Mouse (Mus musculus): Measurements from ENCODE around the gene Ugt1a7c. TPM values are rescaled to one million over a fixed set of nuclear protein-coding genes. Genes with fewer than 3 reads are reported as not detected.

Gene Ugt1a7c
- polyA plus RNA-seq, 1 experiment, result 1.3 TPM

DNA sequence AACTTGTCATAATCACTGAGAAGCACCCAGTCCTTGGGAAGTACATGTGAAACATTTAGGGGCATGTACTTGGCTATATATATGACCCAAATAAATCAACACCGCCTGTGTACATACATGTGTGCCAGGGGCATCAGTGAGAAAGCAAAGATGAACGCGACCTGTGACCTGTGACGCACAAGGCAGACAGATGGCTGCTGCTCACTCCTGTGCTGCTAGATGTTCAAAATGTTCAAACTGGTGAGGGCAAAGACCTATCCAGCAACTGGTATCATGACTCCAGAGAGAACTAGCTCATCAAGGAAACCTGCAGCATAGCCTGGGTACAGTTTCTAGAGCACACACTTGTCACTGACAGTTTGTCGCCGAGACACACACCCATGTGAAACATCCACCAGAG, 172.6 kb downstream of the Ugt1a7c start:
- Histone ChIP-seq H3K27ac (ENCODE audit: insufficient read depth, low read length) (no peak overlapping the region), H3K4me3 (ENCODE audit: insufficient read depth, low read length) (no peak overlapping the region), H3K4me1 (ENCODE audit: control insufficient read depth, insufficient read depth, low read length) (no peaks in the 10 kb centered on the region)
- no peak for TF ChIP-seq POLR2A (IDR thresholded peaks at IDR 0.05; ENCODE audit: extremely low read depth, insufficient read depth, low read length)
- no peak for TF ChIP-seq CTCF (IDR thresholded peaks at IDR 0.05; ENCODE audit: extremely low read depth, insufficient read depth, low read length)

DNA sequence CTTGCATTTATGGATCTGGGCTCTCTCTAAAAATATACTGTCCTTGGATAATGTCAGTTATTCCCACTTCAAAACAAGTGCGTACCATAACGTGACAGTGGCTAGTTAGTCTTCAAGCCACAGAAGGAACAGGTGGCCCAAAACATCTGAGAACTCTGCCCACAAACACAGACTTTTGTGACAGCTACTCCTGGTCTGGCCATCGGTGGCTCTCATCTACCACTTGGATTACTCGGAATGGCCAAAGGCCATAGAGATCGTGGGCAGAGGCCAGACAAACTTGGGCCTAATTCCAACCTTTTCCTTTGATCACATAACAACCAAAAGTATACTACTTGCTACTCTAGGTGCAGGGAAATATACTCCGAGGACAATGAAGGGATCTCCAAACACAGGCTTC, 173.2 kb downstream of the Ugt1a7c start:
- Histone ChIP-seq H3K27ac (ENCODE audit: insufficient read depth, low read length) (no peak overlapping the region), H3K4me3 (ENCODE audit: insufficient read depth, low read length) (no peak overlapping the region), H3K4me1 (ENCODE audit: control insufficient read depth, insufficient read depth, low read length) (no peaks in the 10 kb centered on the region)
- TF ChIP-seq POLR2A (IDR thresholded peaks at IDR 0.05; ENCODE audit: extremely low read depth, insufficient read depth, low read length) (no peak), CTCF (IDR thresholded peaks at IDR 0.05; ENCODE audit: extremely low read depth, insufficient read depth, low read length) (no peak)

Other genes with a start within 250 kb of the Ugt1a7c start
- gene Dgkd, start 241.8 kb upstream of the Ugt1a7c start, polyA plus RNA-seq (2012; rRNA removed), result 53.3 and 61.4 TPM in 2 replicates
- gene Usp40, start 86.5 kb upstream of the Ugt1a7c start, polyA plus RNA-seq (2012; rRNA removed), result 17.7 TPM in 2 replicates
- not detected in 2 replicates for gene Ugt1a10, start 39.7 kb upstream of the Ugt1a7c start, polyA plus RNA-seq (2012; rRNA removed)
- gene Ugt1a9, start 24.3 kb upstream of the Ugt1a7c start, polyA plus RNA-seq (2012; rRNA removed), result not detected in 2 replicates
- gene Ugt1a8, start 7.2 kb upstream of the Ugt1a7c start, polyA plus RNA-seq (2012; rRNA removed), result not detected in 2 replicates
- gene Ugt1a6b, start 8.2 kb downstream of the Ugt1a7c start, polyA plus RNA-seq (2012; rRNA removed), result 0.13 TPM in 1 of 2 replicates, not detected in the other
- 3.5 and 4.1 TPM in 2 replicates for gene Ugt1a6a, start 39.7 kb downstream of the Ugt1a7c start, polyA plus RNA-seq (2012; rRNA removed)
- gene Ugt1a5, start 71.0 kb downstream of the Ugt1a7c start, polyA plus RNA-seq (2012; rRNA removed), result not detected in 2 replicates
- gene Ugt1a2, start 105.5 kb downstream of the Ugt1a7c start, polyA plus RNA-seq (2012; rRNA removed), result not detected in 2 replicates
- gene Dnajb3, start 110.7 kb downstream of the Ugt1a7c start, polyA plus RNA-seq (2012; rRNA removed), result 1.6 and 2.1 TPM in 2 replicates
- 0.06 and 0.08 TPM in 2 replicates for gene Ugt1a1, start 116.9 kb downstream of the Ugt1a7c start, polyA plus RNA-seq (2012; rRNA removed)
- gene Mroh2a, start 131.9 kb downstream of the Ugt1a7c start, polyA plus RNA-seq (2012; rRNA removed), result 0.02 TPM in 1 of 2 replicates, not detected in the other
- gene Hjurp, start 182.6 kb downstream of the Ugt1a7c start, polyA plus RNA-seq (2012; rRNA removed), result 60.9 and 61.0 TPM in 2 replicates
- gene Trpm8, start 182.6 kb downstream of the Ugt1a7c start, polyA plus RNA-seq (2012; rRNA removed), result 0.02 and 0.04 TPM in 2 replicates